Mouse (Mus musculus): ENCODE measurements at regions not wholly inside any gene's neighbourhood (a gene's known extent, or its start where the extent isn't known, plus 50 kb on each side); places are given as distances from the start of the nearest gene placed in this dataset.
A peak's percentile ranks its signal among the peaks of the same experiment; 100 is the strongest.

DNA sequence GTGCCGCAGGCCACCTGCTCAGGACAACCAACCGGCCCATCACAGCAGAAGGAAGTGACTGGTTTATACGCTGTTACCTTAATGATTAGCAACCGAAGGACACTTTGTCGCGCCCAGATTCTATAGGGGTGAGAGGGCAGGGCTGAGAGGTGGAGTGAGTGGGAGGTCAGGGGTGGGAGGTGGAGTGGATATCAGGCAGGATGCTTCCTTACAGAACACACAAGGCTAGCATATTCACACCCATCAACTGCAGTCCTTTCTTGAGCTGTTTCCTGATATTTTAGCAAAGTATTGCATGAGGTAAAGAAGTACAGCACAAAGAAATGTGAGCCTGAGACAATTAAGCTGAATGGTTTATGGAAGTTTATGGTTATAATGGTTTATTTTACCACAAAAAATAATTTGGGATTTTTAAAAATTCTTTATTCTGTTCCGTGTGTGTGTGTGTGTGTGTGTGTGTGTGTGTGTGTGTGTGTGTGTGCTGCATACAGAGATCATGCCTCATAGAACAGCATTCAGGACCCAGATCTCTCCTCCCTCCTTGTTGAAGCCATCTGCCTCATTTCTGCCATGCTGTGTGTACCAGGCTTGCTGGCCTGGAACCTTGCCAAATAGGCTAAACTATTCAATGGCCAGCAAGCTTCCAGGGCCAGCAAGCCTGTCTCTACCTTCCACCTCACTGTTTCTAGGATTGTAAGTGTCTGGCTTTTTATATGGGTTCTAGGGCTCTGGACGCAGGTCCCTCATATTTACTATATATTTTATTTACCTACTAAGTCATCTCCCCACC lies 190.5 kb downstream of the Prkcq start:
- peak; percentile 25 for DNase-seq

GRCm38 (mm10) chr2:11359280-11359679 lies 187.4 kb downstream of the Prkcq start:
- DNase-seq: no peak

DNA sequence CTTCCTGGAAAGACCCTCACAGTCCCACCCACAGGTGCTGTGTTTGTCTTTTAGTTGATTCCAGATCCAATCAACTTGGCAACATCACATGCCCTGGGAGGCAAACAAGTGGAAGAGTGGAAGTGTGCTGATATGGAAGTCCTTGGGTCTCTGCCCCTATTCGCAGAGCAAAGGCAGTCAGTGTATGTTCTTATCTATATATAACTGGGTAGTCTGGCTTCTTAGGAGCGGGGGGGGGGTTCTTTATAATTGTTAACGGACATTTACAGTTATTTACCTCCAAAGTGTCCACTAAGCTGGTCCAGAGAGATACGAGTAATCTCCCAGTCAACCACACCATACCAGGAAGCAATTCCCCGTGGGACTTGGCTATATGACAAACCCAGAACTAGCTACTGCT lies 184.8 kb downstream of the Prkcq start:
- no peak for DNase-seq

GRCm38 (mm10) chr2:11355594-11355993 lies 183.7 kb downstream of the Prkcq start:
- DNase-seq: no peak
